Mouse (Mus musculus) left cerebral cortex, postnatal 4 days (tissue): Measurements from ENCODE around the gene C6. TPM values are rescaled to one million over a fixed set of nuclear protein-coding genes. Genes with fewer than 3 reads are reported as not detected.

Source experiments
- DNase-seq: peaks from one replicate; pipeline ENCODE4 v3.0.0-alpha.2; 2022
- intact Hi-C: fragments of 180-260 bp; cut with DNase I; formaldehyde crosslinking; loops from one replicate; pipeline ENCODE4 v1.15.1; 2025
- total RNA-seq, 2 experiments: library from RNA; stranded (reverse); gene quantifications; 2 replicates each; pipeline ENCODE4 v1.2.3; 2021

Gene C6
- not detected for total RNA-seq

- intact Hi-C loops = no loop called here
- no peak for DNase-seq
Observed at GRCm38 (mm10) chr15:4726830-4727310, at the start of gene C6. TSS of gene C6 (plus strand) at chr15:4727175.

- DNase-seq = no peak
- intact Hi-C loops = no loop called here
Observed at GRCm38 (mm10) chr15:4697604-4698003, 29.4 kb upstream of the C6 start.

GRCm38 (mm10) chr15:4734150-4734549 is 7.2 kb downstream of the C6 start:
- intact Hi-C loops = no loop called here
- no peak for DNase-seq

- DNase-seq = no peak
- intact Hi-C loops = no loop called here
Observed at GRCm38 (mm10) chr15:4734996-4735609, 8.1 kb downstream of the C6 start.

- intact Hi-C loops = no loop called here
- no peak for DNase-seq
Observed at GRCm38 (mm10) chr15:4747656-4748055, 20.7 kb downstream of the C6 start.

GRCm38 (mm10) chr15:4790378-4790777 is 63.4 kb downstream of the C6 start:
- intact Hi-C loops = no loop called here
- no peak for DNase-seq

- intact Hi-C loops = no loop called here
- no peak for DNase-seq
Observed at GRCm38 (mm10) chr15:4796861-4797260, 69.9 kb downstream of the C6 start.

- no peak for DNase-seq
- intact Hi-C loops = no loop called here
Observed at GRCm38 (mm10) chr15:4804256-4804655, 77.3 kb downstream of the C6 start.

- no peak for DNase-seq
- intact Hi-C loops = no loop called here
Observed at GRCm38 (mm10) chr15:4808131-4808530, 81.2 kb downstream of the C6 start.

GRCm38 (mm10) chr15:4814976-4815375 is 88.0 kb downstream of the C6 start:
- no peak for DNase-seq
- intact Hi-C loops = no loop called here

- intact Hi-C loops = no loop called here
- DNase-seq = no peak
Observed at GRCm38 (mm10) chr15:4815711-4816110, 88.7 kb downstream of the C6 start.

GRCm38 (mm10) chr15:4816752-4817493 is 89.9 kb downstream of the C6 start:
- DNase-seq = no peak
- intact Hi-C loops = no loop called here

GRCm38 (mm10) chr15:4818437-4818836 is 91.5 kb downstream of the C6 start:
- intact Hi-C loops = no loop called here
- DNase-seq = no peak

- intact Hi-C loops = no loop called here
- DNase-seq = no peak
Observed at GRCm38 (mm10) chr15:4821161-4821560, 94.2 kb downstream of the C6 start.

GRCm38 (mm10) chr15:4821824-4822223 is 94.8 kb downstream of the C6 start:
- intact Hi-C loops = no loop called here
- no peak for DNase-seq

GRCm38 (mm10) chr15:4827736-4828135 is 100.8 kb downstream of the C6 start:
- DNase-seq = no peak
- intact Hi-C loops = no loop called here

GRCm38 (mm10) chr15:4836354-4836753 is 109.4 kb downstream of the C6 start:
- no peak for DNase-seq
- intact Hi-C loops = no loop called here

- DNase-seq = no peak
- intact Hi-C loops = no loop called here
Observed at GRCm38 (mm10) chr15:4850015-4850414, 123.0 kb downstream of the C6 start.
